Mouse (Mus musculus): ENCODE results near the gene Stx12.
A peak's percentile ranks its signal among the peaks of the same experiment; 100 is the strongest.
"Not testable (repeated sequence)": the region's sequence is repeated elsewhere in the genome, so short reads cannot be mapped to it uniquely, and the experiment has no call there.

Gene Stx12

DNA sequence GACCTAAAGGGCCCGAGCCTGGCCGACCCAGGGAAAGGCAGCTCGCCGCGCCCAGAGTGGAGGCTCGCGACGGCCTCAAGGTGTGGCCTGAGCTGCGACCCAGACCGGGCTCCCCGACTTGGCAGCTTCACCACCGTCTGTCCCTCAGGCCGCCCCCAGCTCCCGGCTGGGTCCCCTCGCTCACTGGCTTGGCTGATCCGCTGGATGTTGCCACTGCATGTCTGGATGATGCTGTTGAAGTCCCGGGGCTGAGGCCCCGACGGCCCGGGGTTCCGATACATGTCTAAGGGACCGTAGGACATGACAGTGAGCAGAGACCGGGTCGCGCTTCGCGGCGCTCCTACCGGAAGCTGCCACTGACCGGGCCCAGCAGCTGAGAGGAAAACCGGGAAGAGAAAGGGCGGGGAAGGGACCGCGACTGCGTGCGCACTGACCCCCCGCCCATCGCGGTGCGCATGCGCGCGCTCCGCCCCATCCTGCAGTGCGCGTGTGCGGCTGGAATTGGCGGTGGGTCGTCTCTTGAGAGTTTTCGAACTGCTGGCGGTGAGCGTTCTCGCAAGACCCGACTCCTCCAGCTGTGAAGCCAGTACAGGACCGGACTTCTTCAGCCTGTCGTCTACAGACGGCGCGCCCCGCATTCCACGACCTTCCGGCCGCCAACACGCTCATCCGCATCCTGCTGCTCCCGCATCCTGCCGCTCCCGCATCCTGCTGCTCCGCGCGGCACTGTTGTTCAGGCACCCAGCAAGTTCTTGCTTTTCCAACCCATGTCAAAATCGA, at the start of gene Stx12:
Stx12 (minus strand) TSS at position 446 of the 780 bp plus-strand sequence.
- peak; percentile 85 to 90 for DNase-seq (ENCODE audit: low spot score in 2 of 2)

DNA sequence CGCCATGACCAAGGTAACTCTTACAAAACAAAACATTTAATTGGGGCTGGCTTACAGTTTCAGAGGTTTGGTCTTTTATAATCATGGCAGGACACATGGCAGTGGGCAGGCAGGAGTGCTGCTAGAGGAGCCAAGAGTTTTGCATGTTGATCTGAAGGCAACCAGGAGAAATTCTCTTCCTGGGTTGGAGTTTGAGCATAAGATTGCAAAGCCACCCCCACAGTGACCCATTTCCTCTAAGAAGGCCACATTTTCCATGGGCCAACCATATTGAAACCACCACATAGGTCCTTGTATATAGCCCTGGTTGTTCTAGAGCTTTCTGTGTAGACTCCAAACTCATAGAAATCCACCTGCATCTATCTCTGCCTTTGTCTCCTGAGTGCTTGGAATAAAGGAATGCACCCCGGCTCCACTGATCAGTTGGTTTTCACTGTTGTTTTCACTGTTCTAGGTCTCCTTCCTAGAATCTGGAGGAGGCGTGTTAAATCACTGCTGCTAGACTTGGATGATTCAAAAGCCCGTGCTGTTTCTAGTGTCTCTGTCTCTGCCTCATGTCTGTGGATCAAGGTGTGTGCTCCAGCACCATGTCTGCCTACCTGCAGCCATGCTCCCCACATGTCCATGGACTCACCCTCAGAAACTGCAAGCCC, 48.6 kb upstream of the Stx12 start:
- DNase-seq (ENCODE audit: low spot score in 2 of 2), result peak; percentile 46 to 51

DNA sequence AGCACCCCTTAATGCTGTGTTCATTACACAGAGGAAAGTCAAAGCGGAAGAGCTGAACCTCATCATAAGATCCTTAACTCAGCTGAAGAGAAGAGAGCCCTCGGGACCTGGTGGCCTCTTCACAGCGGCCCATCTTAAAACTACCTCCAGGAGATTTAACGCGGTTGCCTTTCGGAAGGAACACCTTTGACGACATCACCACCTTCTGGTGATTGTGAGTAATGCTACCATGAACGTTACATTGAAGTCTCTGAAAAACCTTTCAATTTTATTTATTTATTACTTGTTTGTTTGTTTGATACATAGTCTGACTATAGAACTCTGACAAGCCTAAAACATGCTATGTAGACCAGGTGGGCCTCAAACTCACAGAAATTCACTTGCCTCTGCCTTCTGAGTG, 46.5 kb upstream of the Stx12 start:
- peak; percentile 52 to 63 for DNase-seq (ENCODE audit: low spot score in 2 of 2)

DNA sequence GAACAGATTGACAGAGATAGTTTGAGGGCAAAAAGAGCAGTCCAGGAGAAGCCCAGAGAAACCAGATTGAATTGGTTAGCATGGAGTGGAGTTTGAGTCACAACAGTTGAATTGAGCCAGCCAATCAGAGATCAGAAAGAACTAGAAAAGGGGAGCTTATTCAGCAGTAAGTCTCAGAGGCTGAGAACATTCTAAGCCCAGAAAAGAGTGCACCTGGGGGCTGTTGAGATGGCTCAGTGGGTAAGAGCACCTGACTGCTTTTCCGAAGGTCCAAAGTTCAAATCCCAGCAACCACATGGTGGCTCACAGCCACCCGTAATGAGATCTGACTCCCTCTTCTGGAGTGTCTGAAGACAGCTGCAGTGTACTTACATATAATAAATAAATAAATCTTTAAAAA, 42.2 kb upstream of the Stx12 start:
- DNase-seq (ENCODE audit: low spot score in 2 of 2), result not testable (repeated sequence)

DNA sequence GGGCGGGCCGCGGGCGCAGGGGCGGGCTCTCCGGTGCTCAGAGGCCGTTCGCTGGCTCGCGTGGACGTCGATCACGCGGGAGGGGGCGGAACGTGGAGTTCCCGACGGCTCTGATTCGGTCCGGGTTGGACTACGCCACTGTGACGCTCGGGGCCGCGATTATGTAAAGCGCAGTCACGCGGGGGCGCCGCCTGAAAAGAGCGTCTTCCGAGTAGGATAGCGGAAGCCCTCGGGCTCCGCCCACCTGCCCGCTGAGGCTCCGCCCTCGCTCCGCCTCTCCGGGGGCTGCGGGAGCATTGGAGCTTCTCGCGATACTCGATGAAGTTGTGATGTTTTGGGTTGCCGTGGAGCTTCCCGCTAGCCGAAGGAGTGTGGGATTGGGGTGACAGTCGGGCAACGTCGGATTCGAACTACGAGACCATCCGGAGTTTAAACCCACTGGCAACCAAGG, 38.3 kb upstream of the Stx12 start, which contains the start of gene Fam76a:
Fam76a (minus strand) TSS at position 1 of the 451 bp plus-strand sequence.
- peak; percentile 100 for DNase-seq (ENCODE audit: low spot score in 2 of 2)

DNA sequence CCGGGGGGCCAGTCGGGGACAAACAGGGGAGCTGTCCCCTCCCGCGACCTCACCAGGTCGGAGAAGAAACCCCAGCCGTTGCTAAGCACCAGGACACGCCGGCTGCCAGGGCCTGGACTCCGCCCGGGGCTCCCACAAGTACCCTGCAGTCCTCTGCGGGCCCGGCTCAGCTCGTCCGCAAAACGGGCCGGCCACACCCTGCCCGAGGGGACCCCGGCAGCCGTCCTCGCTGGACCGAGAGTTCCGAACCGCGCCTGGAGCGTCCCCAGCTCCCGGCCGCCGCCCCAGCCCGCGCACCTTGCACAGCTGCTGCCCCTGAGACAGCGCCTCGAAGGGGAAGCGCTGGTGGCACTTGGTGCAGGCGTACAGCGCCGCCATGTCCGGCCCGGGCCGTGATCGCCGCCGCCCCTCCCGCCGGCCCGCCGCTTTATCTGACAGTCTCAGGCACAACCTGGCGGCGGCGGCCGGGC, 37.8 kb upstream of the Stx12 start:
- peak; percentile 25 to 28 for DNase-seq (ENCODE audit: low spot score in 2 of 2)

DNA sequence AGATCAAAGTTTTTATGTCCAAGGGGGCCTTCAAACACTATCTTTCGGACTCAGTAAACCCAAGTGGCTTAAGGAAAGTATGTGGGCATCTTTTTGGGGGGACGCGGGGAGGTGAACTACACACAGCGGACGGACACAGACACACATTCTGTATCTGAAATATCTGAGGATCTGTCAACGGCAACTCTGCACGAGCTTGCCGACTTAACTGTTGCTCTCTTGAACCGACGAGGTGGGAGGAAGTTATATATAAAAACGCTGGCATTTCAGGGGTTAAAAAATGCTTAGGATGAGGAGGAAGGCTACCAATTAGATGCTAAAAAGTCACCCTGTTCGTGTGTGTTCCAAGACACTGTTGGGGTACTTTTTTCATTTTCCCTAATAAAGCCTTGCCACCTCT, 37.2 kb upstream of the Stx12 start:
- no peak for DNase-seq (ENCODE audit: low spot score in 2 of 2)

DNA sequence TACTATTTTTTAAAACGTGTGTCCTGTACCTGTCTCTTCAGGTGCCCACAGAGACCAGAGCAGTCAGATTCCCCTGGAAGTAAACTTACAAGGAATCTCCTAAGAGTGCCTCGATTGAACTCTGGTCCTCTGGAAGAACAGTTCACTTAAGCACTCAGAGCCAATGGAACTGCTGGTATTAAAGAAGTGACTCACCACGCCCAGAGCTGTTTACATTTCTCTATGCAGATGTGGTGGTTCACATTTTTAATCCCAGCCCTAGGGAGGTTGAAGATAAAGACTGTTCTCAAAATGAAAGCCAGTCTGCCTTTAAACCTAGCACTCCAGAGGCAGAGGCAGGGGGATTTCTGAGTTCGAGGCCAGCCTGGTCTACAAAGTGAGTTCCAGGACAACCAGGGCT, 35.9 kb upstream of the Stx12 start:
- DNase-seq (ENCODE audit: low spot score in 2 of 2), result no peak

DNA sequence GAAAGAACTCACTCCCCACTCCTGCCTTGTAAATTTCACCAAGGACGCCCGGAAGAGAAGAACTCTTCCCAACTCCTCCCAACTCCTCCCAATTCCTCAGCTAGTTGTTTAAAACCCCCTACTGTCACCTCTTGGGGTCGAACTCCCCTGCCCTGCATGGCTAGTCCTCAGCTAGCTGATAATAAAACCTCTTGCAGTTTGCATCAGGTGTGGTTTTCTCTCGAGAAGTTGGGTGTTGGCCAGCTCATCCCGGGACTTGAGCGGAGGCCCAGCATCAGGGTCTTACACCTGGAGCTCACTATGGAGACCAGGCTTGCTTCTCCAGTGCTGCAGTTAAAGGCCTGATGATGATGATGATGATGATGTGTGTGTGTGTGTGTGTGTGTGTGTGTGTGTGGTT, 34.2 kb upstream of the Stx12 start:
- not testable (repeated sequence) for DNase-seq (ENCODE audit: low spot score in 2 of 2)

DNA sequence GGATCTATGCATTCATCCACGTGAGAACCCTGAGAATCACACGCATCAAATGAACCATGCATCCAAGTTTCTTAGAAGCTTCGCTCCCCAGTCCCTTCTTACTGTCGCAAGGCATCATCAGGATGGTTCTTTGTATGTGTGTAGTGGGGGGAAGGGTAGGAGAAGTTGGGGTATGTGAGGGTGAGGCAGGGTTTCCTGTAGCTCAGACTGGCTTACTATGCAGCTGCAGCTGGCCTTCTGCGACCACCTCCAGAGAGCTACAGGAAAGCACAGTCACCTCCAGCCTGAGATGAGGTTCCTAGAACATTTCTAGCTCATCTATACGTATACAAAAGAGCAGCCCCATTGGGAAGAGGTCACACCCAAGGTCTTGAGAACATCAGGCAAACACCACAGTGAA, 27.8 kb upstream of the Stx12 start:
- DNase-seq (ENCODE audit: low spot score in 2 of 2), result no peak

DNA sequence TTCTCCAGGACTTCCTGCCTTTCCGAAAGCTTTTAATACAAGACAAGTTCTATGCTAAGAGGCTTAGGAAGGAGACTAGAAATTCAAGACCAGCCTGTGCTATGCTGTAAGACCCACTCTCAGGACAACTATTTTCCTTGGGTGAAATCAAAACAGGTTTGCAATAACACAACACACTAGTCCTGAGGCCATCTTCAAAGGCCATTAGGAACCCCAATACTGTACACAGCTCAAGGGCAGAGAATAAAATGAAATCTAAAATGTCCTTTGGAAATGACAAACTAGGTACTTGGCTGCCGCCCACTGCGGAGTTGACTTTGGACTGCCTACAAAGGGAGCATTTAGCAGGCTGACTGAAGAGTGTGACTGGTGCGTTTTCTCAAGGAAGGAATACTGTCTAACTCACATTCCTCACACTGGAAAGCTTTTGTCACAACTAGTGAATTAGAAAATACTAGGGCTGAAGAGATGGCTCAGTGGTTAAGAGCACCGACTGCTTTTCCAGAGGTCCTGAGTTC, 21.6 kb upstream of the Stx12 start:
- no peak for DNase-seq (ENCODE audit: low spot score in 2 of 2)

DNA sequence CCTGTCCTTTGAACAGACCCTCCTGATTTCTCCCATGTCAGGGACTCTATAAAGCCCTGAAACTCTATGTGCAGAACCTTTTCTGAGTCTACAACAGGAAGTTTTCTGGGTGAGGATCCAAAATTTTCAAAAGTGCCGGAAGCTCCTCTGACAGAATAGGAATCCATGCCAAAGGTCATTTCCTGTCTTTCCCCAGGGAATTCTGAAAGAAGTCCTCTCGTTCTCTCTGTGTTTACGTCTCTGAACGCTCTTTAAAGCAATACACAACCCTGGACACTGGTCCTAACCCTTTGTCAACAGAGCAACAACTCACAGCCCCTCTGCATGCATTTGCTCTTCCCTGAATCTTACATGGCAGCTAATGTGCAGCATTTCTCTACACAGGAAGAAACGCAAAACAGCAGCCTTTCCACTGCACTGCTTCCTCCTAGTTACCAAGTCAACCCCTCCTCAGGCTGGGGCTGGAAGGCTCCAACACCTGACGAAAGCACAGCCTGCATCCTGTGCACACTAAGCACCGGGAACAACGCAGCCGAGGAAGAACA, 20.5 kb upstream of the Stx12 start:
- DNase-seq (ENCODE audit: low spot score in 2 of 2), result no peak

DNA sequence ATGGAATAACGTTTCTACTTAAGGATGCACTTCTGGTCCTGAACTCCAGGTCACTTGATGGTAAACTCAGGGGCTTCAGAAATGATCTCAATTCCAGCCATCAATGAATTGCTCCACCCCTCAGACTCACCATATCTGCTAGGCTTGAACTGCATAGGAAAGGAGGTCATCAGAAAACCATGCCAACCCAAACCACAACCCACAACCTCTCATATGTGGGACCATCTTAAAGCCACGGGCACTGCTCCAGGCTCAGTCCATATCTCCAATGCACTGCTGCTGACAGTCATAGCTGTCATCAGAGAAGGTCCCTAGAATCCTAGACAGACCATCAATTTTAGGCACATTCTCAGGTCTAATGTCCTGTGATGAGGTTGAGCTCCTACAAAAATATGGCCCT, 19.8 kb upstream of the Stx12 start:
- DNase-seq (ENCODE audit: low spot score in 2 of 2), result no peak

DNA sequence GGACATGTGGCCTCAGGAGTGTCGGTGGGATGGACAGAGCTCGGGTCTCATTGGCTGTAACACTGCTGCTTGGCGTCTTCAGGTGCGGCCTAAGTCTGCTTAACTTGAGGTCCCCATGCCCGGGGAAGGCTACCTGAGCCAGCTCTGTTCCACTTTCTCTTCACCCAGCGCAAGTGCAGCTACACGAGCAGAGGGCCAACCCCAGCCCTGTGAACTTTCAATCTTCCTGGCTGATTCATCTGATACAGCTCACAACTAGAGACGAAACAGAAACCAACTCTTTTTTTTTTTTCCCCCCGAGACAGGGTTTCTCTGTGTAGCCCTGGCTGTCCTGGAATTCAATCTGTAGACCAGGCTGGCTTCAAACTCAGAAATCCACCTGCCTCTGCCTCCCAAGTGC, 13.9 kb upstream of the Stx12 start:
- DNase-seq (ENCODE audit: low spot score in 2 of 2), result no peak

DNA sequence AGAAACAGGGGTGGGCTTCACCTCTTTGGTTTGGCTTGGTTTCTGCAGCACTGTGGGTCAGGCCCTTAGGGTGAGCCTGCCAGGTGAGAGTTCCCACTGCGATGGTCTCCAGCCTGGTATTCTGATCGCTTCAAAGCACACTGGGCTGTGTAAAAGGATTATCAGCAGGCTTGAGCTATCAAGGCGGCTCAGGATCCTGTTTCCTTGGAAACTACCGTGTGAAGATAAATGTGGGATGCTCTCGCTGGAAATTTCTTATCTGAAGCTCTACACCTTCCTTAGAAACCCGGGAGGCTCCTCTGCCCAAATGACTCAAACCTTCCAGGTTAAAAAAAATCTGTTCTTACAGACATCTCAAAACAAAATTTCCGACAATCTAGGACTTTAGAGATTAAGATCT, 10.1 kb upstream of the Stx12 start:
- peak; percentile 33 to 43 for DNase-seq (ENCODE audit: low spot score in 2 of 2)

DNA sequence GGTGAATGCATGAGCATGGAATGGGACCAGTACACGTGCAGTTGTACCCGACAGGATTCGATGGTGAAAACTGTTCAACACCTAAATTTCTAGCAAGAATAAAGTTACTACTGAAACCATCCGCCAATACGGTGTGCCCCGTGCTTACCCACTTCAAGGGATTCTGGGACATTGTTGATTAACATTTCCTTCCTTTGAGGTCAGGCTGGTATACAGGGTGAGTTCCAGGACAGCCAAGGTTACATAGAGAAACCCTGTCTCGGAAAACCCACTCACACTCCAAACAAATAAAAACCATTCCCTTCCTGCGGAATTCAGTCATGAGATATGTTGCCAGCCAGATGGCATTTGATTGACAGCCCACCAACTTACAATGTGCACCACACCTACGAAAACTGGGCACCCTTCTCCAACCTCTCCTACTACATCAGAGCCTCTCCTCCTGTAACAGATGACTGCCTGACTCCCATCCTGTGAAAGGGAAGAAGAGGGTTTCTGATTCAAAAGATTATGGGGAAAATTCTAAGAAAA, 600 bp upstream of the Stx12 start:
- DNase-seq (ENCODE audit: low spot score in 2 of 2), result no peak

DNA sequence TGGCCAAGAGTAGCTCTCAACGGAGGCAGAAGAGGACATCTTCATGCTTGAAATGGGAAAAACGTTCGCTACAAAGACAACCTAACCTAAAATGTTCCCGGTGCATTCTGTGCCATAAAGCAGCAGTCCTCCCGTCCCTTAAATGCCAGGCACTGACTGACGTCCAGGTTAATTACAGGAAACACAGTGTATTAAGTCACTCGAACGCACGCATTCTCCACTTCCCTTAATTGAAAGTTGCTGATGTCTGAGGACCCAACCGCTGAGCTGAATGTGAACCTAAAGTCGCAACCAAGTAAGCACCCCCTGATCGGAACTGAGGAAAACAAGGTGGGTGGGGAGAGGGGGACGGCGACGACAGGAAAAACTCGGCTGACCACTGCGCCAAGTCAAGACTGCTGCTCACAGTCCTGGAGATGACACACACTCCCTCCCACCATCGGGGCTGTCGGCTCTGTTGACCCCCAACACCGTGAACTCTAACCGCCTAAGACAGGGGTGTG, 697 bp downstream of the Stx12 start:
- peak; percentile 9 to 11 for DNase-seq (ENCODE audit: low spot score in 2 of 2)

DNA sequence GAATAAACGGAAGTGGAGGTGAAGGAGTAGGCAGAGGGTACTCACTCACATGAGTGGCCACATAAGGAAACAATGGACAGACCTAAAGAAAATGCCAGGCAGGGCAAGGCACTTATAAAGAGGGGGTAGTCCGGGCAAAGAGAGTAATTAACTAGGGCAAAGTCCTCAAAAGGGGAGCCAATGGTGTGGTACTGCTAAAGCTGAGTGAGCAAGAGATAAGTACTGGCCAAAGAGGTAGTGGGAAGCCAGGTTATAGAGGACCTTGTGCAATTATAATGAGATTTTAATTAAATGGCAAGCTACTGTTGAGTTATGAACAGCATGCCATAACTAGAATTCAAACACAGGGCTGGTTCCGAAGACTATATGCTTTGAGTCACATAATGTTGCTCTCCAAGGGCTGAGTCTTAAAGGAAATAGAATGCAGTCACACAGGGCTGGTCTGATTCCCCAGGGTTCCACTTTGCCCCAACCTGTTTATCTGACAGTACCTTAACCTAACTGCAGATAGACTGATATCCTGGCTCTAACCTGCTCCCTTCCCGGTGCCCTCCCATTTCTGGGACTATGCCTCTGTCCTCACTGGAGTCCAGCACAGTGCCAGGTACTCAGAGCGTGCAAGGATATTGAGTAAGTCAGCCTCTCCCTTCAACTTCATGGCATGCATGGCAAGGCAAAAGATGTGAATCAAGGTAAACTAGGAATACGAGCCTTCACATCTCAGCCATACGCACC, 9.8 kb downstream of the Stx12 start:
- no peak for DNase-seq (ENCODE audit: low spot score in 2 of 2)

DNA sequence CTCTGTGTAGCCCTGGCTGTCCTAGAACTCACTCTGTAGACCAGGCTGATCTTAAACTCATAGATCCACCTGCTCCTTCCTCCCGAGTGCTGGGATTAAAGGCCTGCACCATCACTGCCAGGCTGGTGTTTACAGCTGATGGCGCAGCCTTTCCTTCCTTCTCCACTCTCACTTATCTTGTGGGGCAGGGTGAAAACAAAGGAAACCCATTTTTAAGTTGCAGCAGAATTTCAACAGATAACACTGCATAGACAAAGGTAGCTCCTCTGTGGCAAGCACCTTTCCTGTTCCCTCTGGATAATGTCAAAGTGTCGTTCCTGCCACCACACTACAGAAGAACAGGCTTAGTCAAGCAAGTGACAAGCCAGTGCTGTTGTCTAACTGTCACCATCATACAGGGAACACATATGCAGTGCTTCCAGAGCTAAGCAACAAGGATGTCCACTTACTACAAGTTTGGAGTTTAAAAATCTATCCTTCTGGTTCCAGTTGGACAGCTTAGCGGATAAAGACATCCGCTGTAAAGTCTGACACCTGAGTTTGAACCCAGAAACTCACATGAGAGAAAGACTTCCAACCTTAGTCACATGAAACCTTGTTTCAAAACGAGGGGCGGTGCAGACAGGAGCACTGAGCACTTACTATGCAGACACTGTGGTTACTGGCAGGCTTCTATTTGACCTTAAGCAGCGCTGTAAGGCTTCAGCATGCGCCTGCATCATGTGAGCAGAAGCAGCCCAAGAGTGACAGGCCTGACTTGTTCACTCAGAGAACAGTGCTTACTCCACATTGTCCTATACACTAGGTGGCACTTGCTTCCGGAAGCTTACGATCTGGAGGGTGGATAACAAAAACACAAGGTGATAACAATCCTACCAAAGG, 10.6 kb downstream of the Stx12 start:
- DNase-seq (ENCODE audit: low spot score in 2 of 2), result no peak

DNA sequence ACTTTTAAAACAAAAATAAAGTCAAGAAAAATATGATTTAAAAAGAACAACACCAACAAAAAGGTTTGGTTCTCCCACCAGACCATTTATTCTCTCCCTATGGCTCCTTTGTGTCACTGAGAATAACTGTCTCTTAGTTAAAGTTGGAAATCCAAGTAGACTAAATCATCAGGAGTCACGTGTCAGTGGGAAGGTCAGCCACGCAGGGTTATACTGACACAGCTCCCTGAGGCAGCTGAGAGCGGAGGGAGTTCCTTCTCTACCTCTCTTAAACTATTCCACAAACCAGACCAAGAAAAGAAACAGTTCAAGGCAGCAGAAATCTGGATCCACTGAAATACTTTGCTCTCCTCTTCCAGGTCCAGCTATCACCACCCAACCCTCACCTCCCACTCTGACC, 13.2 kb downstream of the Stx12 start:
- DNase-seq (ENCODE audit: low spot score in 2 of 2), result no peak
